Mouse (Mus musculus) lung, postnatal 0 days (tissue): ENCODE results near the gene Pck2.

Experiments used
- CTCF ChIP-seq: IDR thresholded peaks from 2 replicates; pipeline ENCODE4 v1.5.1; 2016; ENCODE audit warnings: antibody characterized with exemption, mild to moderate bottlenecking
- EP300 ChIP-seq: IDR thresholded peaks from 2 replicates; pipeline ENCODE4 v1.6.1; 2016; ENCODE audit warnings: antibody characterized with exemption, mild to moderate bottlenecking, control low read depth

- TF ChIP-seq CTCF, result no peak
- TF ChIP-seq EP300, result no peak
Measured at GRCm38 (mm10) chr14:55511037-55511436, 29.0 kb upstream of the Pck2 start.
